Mouse (Mus musculus) layer of hippocampus, adult 11-12 months (tissue): Measurements from ENCODE around the gene Unc13b.

Source experiments
- DNase-seq: peaks from one replicate; pipeline ENCODE4 v3.0.0; 2022; ENCODE audit warnings: low spot score

Unc13b gene

DNA sequence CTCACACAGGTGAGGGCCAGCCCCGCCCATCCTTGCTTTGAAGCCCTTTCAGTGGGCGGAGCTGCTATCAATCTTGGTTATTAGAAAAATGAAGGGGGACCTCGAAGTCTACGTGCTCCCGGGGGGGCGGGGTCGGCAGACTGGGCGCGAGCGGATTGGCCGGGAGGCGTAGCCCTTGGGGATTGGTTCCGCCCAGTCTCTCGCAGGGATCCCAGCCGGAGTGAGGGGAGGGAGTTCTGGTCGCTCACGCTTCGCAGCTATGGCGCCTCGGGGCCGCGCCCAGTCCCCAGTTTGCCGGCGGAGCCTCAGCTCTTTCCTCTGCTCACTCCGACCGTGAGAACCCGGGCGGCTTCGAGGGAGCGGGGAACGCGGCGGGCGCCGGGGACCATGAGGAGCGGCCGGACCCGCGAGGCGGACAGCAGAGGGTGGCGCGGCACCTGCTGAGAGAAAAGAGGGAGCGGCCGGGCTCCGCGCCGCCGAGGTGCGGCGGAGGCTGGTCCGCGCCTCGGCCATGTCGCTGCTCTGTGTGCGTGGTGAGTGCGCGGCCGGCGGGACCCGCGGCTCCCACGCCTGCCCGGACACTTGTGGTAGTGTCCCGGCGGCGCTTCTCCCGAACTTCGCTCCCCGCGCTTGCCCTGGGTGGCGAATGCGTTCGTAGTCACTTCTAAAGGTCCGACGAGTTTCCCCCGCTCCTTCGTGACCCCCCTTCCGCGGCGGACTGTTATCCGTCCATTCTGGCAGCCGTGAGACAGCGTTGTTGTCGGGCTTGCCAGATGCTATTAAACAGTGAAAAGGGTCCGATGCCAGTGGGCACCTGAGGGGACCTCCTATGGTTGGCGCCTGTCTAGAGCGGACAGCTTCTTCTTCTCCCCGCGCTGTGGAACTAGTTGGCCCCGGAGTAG is at the start of gene Unc13b:
TSS of gene Unc13b (plus strand) at position 201 of the 902 bp plus-strand sequence.
- DNase-seq: peak; percentile 83

DNA sequence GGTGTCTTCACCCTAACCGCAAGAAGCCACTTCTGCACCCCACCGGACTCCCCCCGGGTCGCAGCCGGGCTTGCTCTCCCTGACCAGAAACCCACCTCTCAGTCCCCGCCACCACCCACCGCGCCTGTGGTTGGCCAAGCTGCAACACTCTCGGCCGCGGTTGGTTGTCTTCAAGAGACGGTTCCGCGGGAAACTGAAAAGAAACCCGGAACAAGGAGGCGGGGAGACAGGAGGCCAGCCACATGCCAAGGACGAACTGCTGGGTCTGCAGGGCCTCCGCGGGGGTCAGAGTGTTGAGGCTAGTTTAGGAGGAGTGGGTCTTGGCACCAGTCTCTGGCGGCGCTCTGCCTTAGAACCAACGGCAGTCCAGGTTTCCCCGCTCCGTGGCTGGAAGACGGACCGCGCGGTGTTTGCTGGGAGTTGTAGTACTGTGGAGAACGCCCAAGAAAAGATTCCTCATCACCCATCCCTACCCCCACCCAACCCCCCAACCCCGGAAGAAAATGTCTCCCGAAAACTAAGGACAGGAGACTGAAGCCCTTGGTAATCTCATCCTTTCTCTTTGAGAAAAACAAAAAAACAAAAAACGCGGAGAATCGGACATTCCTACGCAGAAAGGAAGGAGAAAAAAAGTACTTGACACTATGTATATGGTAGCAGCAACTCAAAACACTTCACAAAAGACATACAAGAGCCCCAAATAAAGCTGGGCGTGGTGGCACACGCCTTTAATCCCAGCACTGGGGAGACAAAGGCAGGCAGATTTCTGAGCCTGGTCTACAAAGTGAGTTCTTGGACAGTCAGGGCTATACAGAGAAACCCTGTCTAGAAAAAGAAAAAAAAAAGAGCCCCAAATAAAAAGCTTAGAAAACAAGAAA is 48.4 kb upstream of the Unc13b start, which contains the start of gene Fancg:
TSS of gene Fancg (minus strand) at position 346 of the 878 bp plus-strand sequence.
- DNase-seq: peak; percentile 83

- DNase-seq: no peak
These were observed 46.7 kb upstream of the Unc13b start for GRCm38 (mm10) chr4:43012091-43012490.

GRCm38 (mm10) chr4:43018156-43018555 is 40.6 kb upstream of the Unc13b start:
- no peak for DNase-seq

DNA sequence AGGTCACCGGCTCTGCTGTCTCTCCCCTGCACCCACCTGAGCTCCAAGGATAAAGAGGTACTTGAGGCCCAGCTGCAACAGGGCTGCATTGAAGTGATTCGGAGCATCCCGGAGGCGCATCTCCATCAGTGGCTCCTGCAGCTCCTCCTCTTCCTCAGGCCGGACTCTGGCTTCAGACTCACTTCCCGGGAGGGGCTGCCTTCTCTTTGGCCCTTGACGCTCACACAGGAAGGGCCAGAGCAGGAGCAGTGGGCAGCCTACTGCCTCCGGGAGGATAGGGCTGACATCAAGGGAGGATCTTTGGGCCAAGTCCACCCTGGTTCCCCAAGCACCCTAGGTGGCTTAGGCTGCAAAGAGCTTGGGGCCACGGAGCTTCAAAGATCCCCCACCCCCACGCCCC is 39.6 kb upstream of the Unc13b start:
- DNase-seq: no peak

- DNase-seq: no peak
These were observed 38.9 kb upstream of the Unc13b start for GRCm38 (mm10) chr4:43019641-43020465.

DNA sequence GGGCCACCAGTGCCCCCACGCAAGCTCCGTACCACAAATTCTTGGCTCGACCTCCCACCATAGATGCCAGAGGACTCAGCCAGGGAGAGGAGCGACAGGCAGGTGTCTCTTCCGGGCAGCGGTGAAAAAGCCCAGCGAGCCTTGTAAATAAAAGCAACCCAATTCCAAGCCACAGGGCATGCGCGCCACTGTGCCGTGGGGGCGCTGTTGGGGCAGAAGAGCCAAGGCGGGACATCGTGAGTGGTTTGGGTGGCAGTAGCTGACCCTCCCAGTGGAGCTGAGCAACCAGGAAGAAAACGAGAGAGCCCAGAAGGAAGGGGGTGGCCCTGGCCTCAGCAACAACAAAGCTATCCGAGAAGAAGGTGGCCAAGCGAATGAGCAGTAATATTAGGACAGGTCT is 37.9 kb upstream of the Unc13b start:
- DNase-seq: no peak

DNA sequence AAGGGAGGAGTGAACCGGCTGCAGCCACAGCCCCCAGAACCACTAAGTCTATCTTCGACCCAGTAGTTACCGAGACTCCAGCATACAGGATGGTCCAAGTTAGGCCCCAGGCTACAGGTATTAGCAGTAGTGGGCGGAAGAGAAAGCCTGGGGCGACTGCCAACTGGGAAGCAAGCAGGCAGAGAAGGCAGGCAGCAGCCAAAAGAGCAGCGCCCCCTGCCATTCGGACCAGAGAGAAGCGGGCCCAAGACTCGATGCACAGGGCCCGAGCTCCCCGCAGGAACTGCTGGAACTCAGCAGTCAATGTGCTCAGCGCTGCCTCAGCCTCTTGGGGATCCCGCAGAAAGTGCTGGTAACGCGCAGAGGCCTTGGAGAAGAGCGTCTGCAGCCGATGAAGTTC is 37.4 kb upstream of the Unc13b start:
- DNase-seq: no peak

DNA sequence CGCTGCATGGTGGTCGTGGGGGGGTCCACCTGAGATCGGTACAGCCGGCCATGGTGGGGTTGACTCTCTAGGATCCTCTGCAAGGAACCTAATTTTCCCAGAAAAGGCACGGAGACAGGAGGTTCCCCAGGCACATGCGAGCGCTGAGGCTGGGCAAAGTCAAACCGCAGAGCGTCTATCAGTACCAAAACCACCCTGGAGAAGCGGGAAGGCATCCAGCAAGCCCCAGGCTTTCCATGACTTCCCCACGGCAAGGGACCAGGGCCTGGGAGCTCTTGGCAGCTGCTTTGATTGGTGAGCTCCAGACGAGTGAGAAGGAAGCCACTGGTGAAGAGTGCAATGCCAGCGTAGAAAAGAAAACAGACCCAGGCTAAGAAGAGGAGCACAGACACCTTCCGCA is 34.1 kb upstream of the Unc13b start:
- no peak for DNase-seq

DNA sequence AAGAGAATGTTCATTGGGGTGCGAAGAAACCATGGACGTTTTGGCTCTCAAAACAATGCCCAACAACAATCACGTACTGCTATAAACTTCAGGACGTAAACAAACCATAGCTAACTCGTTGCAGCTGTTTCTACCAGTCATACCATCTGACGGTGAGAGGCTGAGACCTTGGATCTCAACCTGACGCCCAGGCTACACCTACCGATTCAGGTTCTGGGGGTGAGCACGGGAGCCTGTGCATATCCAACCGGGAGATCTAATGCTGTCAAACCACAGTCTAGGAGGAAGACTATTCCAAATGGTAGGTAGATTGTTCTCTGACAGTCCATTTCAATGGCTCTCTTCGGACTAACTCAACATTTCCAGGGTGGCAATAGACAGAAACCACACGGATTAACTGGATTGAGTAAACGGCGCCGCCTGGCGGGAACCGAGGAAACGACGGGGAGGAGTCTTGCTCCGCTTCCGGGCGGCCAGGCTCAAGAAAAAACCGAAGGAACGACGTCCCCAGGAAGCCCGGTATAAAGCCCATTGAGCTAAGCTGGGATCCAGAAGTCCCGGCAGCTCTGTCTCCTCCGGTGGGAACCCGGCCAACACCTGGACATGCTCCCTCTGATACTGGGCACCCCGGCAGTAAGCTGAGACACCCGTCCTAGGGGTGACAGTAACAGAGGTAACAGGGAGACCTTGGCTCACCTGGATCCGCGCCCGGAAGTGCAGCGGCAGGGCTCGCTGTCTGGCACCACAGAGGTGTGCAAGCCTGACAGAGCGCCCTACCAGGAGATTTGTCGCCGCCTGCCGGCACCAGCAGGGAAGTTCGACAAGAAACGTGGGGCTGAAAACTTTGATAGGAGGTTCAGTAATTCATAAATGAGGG is 33.4 kb upstream of the Unc13b start, which contains the start of gene Pigo:
TSS of gene Pigo (minus strand) at position 736 of the 877 bp plus-strand sequence.
- peak; percentile 96 for DNase-seq

DNA sequence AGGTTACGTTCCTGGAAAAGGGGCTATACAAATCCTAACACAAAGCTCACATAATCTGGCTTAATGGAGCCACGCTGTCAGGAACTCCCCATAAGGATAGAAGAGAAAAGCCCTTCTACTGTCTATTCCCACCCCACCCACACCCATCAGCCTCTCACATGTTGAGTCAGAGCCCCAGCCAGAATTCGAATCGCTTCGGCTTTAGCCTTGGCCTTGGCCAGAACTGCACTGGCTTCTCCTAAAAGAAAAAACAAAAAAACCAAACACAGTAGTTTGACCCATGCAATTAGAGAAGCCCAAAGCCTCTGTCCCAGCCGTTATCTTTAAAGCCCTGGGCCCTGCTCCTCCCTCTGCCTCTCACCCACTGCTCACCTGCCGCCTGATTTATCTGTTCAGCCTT is 29.6 kb upstream of the Unc13b start:
- DNase-seq: no peak

- DNase-seq: no peak
These were observed 29.0 kb upstream of the Unc13b start for GRCm38 (mm10) chr4:43029749-43030148.

GRCm38 (mm10) chr4:43030352-43030751 is 28.4 kb upstream of the Unc13b start:
- DNase-seq: no peak

DNA sequence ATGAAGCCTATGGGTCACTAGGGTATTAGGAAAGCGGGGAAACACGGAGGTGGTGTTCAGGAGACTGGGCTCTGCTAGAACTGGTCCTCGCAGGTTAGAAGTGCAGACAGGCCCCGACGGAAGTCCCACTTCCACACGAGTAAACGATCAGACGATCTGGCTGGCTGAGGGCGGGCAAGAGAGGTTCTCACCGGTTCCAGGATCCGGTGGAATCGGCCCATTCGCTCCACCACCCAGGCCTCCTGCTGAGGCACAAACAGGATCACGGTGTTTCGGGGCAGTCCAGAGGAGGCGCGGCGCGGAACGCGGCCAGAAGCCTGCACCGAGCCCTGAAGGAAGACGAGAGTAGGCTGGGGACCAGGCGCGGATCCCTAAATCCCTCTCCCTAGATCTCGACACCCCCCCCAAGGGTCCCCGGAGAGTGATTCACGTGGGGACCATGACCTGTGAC is 27.9 kb upstream of the Unc13b start:
- no peak for DNase-seq

DNA sequence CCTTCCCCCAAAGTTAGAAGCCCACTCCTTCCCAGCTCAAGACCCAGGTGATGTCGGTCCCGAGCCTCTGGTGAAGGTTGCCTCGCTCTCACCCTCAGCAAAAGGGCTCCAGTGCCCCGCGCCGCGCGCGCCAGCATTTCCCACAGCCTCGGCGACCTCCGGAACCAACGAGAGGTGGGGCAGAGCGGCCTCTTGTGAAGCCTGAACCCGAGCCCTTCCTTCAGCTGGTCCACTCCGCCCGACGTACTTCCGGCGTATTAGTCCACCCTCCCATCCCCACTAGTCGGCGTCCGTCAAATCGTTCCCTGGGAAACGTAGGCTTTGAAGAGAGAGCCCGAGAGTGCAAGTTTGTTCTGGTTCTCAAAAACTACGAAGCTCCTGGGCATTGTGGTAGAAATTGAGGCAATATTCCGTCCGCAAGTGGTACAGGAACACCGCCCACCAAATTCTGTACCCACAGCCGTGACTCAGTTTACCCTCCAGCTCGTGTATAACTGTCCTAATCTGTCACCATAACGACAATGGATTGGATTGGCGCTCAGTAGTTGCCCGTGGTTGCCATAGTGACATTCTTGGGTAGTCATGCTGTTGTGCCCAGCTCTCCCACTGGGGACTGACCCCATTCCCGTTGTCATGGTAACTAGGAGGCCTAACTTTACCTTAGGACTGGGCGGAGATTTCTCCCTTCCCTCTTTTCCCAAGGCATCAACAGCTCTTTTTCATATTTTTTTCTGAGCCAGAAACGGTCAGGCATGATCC is 27.3 kb upstream of the Unc13b start, which contains the start of gene Stoml2:
TSS of gene Stoml2 (minus strand) at position 474 of the 759 bp plus-strand sequence.
- peak; percentile 95 for DNase-seq

DNA sequence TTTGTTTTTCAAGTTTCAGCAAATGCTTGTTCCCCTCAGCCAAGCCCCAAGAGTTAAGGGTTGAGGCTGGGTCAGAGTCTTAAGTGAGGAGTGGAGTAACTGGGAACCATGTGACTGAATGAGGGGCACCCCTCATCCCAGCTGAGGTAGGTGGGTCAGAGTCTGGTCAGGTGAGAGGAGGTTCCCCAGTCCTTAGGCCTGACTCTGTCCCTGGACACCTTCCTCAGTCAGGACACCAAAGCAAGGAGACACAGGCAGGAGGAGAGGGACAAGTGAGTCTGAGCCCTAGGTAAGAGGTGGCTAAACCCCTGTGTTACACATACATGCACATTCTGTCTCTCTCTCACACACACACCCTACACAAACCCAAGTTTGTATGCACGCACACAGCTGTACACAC is 26.3 kb upstream of the Unc13b start:
- no peak for DNase-seq

DNA sequence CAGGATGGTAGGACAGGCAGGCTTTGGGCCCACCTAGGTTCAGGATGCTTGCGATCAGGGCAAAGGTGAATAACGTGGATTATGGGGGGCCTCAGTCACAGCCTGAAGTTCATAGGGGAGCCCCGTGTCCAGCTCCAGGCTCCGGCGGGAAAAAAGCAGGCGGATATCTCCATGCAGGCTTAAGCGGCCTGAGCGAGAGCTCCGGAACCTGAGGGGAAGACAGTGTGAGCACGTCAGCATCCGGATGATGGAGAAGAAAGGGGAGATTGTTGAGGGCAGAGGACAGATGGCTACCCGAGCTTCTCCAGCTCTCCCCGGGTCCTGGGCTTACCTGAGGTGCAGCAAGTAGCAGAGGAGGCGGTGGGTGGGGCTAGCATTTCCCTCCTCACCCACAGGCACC is 25.3 kb upstream of the Unc13b start:
- no peak for DNase-seq

DNA sequence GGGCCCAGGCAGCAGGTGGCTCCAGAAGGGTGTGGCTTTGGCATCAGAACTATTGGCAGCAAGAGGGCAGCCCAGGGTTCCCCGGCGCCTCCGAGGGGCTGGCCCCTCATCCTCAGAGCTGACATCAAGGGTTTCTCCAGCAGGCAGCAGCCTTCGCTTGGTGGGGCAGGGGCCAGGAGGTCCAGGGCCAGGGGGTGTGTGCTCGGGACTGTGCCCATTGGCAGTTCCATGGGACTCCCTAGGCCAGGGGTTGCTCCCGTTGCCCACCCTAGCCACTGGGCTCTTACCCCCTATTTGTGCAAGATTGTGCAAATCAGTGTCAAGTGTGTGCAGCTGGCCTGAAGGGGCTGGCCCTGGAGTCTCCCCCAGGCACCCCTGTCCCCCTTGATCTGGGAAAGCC is 22.9 kb upstream of the Unc13b start:
- no peak for DNase-seq

DNA sequence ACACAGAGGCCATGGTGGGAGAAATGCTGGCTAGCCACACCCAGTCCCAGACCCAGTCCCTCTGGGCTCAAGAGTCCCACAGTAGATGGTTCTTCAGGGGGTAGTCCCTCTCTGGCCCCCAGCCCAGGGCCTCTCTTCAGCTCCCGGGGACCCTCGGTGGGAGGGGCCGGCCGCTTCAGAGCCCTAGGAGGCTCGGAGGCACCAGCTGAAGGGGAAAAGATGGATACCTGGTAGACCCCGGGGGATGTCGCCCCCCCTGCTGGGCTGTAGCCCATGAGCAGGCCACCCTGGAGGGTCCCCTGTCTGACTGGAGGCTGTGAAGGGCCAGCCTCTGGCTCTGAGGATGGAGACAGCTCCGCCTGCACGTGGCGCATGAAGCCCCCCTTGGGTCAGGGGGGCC is 22.4 kb upstream of the Unc13b start:
- no peak for DNase-seq
